Mouse (Mus musculus): ENCODE data around the gene Asb18.

The Asb18 gene

GRCm38 (mm10) chr1:89932021-89932423 lies 82.4 kb downstream of the Asb18 start:
- no peak for DNase-seq

DNA sequence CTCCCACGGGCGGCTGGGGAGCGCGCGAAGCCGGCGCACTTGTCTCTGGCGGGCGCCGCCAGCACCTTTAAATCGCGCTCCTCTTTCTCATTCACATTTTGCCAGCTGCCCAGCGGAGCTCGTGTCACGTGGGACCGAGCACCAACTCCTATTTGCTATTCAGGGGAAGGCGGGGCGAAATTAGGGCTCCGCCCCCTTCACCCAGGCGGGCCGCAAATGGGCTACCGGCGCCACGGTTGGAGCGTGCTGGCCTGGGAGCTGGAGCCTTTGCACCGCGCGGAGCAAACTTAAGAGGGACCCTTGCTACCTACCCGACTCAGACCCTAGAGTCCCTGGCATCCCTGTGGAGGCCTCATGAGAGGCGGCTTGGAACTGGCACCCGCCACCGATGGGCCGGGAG lies 83.3 kb downstream of the Asb18 start, which contains the start of gene Gbx2:
TSS of gene Gbx2 (minus strand) at position 60 of the 400 bp plus-strand sequence.
- DNase-seq = no peak

GRCm38 (mm10) chr1:89930551-89930950 lies 83.9 kb downstream of the Asb18 start:
- no peak for DNase-seq

- no peak for DNase-seq
Measured at GRCm38 (mm10) chr1:89929721-89930505, 84.6 kb downstream of the Asb18 start.

DNA sequence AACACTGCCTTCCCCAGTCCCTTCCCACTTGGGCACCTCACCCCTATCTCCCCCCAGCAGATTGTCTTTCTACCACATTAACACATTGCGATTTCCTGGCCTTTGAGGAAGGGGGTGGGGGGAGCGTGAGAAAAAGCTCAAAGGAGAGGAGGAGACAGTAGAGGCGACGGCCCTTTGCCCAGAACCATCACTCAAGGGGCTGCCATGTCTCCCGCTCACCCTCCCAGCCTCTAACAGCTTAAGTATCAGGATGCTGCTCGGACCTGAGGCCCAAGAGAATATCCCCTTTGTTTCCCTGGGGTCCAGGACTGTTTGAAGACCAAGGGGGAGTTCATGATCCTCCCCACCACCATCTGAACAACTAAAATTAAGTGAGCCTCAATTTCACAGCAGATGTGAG lies 85.3 kb downstream of the Asb18 start:
- DNase-seq = no peak

GRCm38 (mm10) chr1:89928676-89929075 lies 85.8 kb downstream of the Asb18 start:
- DNase-seq = no peak

DNA sequence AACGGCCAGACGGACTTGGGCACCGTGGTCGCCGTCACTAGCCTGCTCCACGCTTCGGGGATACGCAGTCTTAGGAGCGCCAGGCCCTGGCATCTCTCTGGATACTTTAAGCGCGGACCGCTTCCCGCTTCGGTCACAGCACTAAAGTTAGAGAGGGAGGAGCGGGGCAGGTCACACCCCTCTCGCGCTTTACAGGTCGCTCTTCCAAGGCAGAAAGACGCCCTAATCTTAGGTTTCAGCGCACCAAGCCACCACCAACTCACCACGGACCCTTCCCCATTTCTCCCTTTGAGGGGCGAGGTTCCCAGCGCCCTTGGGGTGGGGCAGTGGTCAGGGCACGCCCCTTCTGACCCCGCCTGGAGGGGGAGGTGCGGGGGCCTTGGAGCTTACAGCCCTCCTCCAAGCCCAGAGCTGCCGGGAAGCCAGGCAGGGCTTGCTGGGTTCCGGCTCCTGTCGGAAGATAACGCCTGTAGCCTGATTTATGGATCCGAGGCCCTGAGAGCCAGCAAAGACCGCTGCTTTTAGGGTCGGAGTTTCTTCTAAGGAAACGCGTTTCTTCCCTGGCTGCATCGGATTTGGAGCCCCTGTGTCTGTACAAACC lies 87.3 kb downstream of the Asb18 start:
- no peak for DNase-seq

GRCm38 (mm10) chr1:89926583-89927060 lies 87.8 kb downstream of the Asb18 start:
- no peak for DNase-seq

DNA sequence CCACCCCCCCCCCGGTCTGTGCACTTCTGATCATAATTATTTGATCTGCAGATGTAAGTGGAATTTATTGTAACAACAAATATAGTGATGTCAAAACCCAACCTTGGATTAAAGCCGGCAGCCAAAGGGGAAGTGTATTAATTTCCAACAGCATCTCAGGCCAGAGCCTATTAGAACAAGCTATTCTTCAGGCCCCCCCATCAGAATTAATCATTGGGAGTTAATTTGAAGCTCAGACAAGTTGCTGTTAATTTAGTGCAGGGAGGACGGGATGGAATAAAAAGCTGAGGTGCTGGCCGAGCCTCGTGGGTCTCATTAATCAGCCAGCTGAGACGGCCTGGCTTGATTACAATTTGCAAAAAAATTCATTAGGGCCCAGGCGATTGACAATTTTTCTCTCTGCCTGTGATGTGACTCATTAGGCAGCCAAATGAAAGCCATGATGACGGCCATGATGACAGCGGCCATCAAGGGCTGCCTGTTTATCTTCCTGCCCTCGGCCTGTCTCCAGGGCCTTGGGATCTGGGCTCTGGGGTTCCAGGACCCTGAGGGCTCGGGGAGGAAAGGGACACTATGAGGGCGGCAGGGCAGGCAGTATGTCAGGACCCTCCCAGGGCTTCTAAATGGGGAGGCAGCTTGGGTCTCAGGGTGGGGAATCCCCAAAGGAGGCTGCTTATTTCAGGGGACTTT lies 88.8 kb downstream of the Asb18 start:
- no peak for DNase-seq

DNA sequence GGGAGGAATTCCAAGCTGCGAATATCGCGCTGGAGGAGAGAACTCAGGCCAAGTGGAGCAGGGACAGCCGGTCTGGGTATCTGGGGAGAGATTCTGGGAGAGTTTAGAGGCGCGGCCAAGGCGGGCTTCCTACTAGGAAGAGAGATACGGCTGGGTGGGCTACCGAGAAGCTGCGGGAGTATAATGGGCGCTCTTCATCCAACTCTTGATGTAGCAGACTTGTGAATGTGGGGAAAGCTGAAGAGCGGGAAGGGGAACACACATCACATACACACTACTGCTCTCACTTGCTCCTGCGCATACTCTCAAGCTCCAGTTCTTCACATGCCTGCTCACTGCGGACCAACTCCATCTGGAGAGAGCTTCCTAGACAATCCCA lies 90.8 kb downstream of the Asb18 start:
- no peak for DNase-seq

DNA sequence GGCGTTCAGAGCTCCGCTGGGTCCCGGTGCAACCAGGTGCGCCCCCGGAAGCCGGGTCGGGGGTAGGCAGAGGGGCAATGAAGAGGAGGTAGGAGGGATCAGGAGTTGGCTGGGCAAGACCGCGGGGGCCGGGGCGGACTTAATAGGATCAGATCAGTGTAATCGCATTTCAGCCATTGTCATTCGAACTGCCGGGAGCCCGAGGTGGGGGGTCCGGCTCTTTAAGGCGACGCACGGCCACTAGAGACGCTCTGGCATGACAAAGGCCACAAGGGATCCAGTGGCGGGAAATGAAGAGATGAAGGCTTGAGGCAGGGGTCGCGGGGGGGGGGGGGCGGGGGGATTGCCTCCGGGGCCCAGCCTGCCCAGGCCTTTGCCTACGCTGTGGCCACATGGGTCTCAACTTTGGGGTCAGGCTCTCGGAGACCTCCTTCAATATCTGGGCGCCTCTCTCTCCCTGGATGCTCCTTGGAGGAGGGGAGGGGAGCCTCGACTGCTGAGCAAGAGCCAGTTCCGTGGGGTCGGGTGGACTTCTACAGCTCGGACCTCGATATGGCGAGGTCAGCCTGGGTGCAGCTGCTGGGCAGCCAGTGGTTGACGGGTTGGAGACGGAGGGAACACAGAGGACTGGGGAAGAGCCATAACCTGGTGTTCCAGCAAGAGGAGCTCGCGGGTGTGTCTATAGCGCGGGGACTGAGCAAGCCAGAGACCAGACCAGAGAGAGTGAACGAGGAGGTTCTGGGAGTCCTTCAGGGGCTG lies 91.4 kb downstream of the Asb18 start:
- DNase-seq = no peak

DNA sequence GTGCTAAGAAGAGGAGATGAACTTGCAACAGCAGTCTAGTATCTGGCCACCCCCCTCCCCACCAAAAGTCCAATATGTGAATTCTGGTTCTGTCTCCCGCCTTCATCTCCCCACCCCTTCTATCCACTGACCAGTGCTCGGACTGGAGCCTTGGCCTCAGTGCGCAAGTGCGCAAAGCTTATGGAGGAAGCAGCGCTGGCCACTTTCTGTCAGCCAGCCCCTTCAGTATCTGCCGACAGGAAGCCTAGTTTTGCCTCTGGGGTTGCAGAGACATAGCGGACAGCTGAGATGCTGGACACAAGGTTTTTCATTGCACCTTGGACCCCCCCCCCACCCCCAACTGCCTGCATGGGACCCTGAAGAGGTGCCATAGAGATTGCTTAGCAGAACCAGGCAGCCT lies 92.2 kb downstream of the Asb18 start:
- DNase-seq = no peak

GRCm38 (mm10) chr1:89921806-89922205 lies 92.7 kb downstream of the Asb18 start:
- peak; percentile 70 for DNase-seq

GRCm38 (mm10) chr1:89919206-89919605 lies 95.3 kb downstream of the Asb18 start:
- no peak for DNase-seq

DNA sequence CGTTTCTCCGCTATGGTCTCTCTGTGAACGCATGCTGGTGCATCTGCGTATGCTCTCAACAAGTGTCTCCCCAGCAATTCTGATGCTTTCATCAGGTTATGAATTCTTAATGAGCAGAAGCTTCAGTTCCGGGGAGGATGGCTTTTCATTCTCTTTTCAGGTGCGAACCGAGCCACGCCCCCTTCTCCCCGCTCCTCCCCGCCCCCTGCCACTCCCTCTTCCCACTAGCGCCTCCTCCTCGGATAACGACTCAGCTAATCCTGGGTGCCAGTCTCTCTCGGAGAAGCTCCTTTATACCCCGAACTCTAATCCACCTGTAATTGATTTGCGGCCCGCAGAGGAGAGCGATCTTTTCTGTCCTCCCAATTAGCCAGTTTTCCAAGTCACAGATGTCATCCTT lies 96.4 kb downstream of the Asb18 start:
- no peak for DNase-seq

- no peak for DNase-seq
Measured at GRCm38 (mm10) chr1:89913611-89914010, 100.9 kb downstream of the Asb18 start.

DNA sequence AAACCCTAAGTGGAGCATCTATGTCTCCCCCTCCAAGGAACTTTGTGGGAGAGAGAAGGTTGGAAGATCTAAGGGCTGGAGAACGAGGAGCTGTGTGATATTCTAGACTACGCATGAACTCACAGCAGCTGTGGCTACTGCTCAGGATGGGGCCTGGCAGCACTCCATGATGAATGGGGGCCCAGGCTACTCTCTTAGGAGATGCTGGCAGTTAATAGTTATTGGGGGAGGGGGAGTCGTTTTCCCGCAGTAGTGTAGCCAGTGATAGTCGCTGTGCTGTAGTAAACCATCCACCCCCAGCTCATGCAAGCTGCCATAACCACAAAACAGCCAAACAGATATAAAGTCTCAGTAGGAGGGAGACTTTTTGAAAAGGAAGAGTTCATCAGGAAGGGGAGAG lies 102.1 kb downstream of the Asb18 start:
- no peak for DNase-seq

- DNase-seq = no peak
Measured at GRCm38 (mm10) chr1:89909796-89910195, 104.7 kb downstream of the Asb18 start.

- DNase-seq = no peak
Measured at GRCm38 (mm10) chr1:89902641-89903040, 111.8 kb downstream of the Asb18 start.

DNA sequence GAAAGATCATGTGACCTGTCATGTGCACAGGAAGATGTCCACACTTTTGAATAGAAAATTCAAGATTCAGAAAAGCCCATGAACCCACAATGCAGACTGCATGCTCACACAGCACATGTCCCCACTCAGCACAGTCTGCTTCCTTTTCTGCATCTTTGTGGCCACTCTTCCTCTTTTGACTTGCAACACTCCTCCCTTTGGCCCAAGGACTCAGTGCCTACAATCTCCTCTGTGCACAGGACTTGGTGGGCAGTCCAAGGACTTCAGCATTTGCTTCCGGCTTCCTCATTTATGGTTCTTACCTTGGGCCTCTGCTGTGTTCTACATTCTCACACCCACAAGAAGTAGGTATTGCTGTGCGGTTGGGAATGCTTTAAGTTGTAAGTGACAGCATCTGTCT lies 112.2 kb downstream of the Asb18 start:
- DNase-seq = no peak

DNA sequence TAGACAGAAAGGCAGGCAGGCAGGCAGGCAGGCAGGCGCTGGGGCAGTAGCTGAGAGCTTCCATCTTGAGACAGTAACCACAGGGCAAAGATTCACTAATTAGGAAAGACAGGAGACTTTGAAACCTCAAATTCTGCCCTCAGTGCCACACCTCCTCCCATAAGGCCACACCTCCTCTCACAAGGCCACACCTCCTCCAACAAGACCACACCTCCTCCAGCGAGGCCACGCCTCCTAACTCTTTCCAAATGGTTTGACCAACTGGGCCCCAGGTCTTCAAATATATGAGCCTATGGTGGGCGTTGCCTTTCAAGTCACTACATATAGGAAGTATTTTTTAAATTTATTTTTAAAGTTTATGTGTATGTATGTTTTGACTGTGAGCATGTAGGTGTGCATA lies 113.1 kb downstream of the Asb18 start:
- DNase-seq = no peak
